Mouse (Mus musculus) embryonic fibroblast, embryonic 13.5 days (primary cell): ENCODE data around the gene Aldh2.

Source experiments
- CTCF ChIP-seq: IDR thresholded peaks from 2 replicates; pipeline ENCODE4 v1.5.1; 2011; ENCODE audit warnings: mild to moderate bottlenecking, control low read depth, low read length, moderate library complexity, borderline replicate concordance; ENCODE audit not compliant: insufficient read depth
- POLR2A ChIP-seq: IDR thresholded peaks from 2 replicates; pipeline ENCODE4 v1.6.1; 2011; ENCODE audit warnings: low read depth, mild to moderate bottlenecking, control low read depth, low read length, moderate library complexity

GRCm38 (mm10) chr5:121597332-121597731 is 3.7 kb upstream of the Aldh2 start:
- TF ChIP-seq POLR2A: no peak
- TF ChIP-seq CTCF: no peak
